Mouse (Mus musculus) activated CD4-positive, CD25-positive, alpha-beta regulatory T cell, adult 4 months (primary cell): ENCODE results near the gene Cdan1. TPM values are rescaled to one million over a fixed set of nuclear protein-coding genes. Genes with fewer than 3 reads are reported as not detected.

Source experiments
- ATAC-seq: one replicate; pipeline ENCODE4 v1.8.0; 2017
- polyA plus RNA-seq, 2 experiments: library from polyadenylated mRNA; unstranded; fragments of 100-300 nt; shearing (Covaris generic); gene quantifications; one replicate each; pipeline ENCODE4 v1.2.1; 2017

The Cdan1 gene
- 1 to 10 TPM; 6.1 to 6.5 TPM for polyA plus RNA-seq

- ATAC-seq = peak; percentile 15
These were observed at the start of gene Cdan1 for GRCm38 (mm10) chr2:120849449-120850423. Cdan1 (minus strand) TSS chr2:120850128.

- ATAC-seq = no peak
These were observed 46.4 kb upstream of the Cdan1 start for GRCm38 (mm10) chr2:120896361-120896760.

- ATAC-seq = peak; percentile 66
These were observed 37.7 kb upstream of the Cdan1 start for GRCm38 (mm10) chr2:120887601-120888000.

GRCm38 (mm10) chr2:120873192-120873591, 23.3 kb upstream of the Cdan1 start:
- no peak for ATAC-seq

- no peak for ATAC-seq
These were observed 21.8 kb upstream of the Cdan1 start for GRCm38 (mm10) chr2:120871447-120872336.

- no peak for ATAC-seq
These were observed 17.4 kb upstream of the Cdan1 start for GRCm38 (mm10) chr2:120867336-120867735.

GRCm38 (mm10) chr2:120866561-120866960, 16.6 kb upstream of the Cdan1 start:
- ATAC-seq = peak; percentile 40

- no peak for ATAC-seq
These were observed 13.5 kb upstream of the Cdan1 start for GRCm38 (mm10) chr2:120863389-120863788.

GRCm38 (mm10) chr2:120860699-120861098, 10.8 kb upstream of the Cdan1 start:
- ATAC-seq = no peak

- ATAC-seq = no peak
These were observed 8.2 kb upstream of the Cdan1 start for GRCm38 (mm10) chr2:120858131-120858530.

GRCm38 (mm10) chr2:120853151-120853550, 3.2 kb upstream of the Cdan1 start:
- no peak for ATAC-seq

GRCm38 (mm10) chr2:120852626-120853025, 2.7 kb upstream of the Cdan1 start:
- ATAC-seq = peak; percentile 27

- peak; percentile 93 for ATAC-seq
These were observed 625 bp upstream of the Cdan1 start, which contains the start of gene Ttbk2 for GRCm38 (mm10) chr2:120850424-120851082. Ttbk2 (minus strand) TSS chr2:120850604.

- ATAC-seq = no peak
These were observed 4.6 kb downstream of the Cdan1 start for GRCm38 (mm10) chr2:120845280-120845679.

GRCm38 (mm10) chr2:120843990-120844389, 5.9 kb downstream of the Cdan1 start:
- ATAC-seq = no peak

- ATAC-seq = no peak
These were observed 8.7 kb downstream of the Cdan1 start for GRCm38 (mm10) chr2:120841211-120841610.

- ATAC-seq = no peak
These were observed 14.8 kb downstream of the Cdan1 start for GRCm38 (mm10) chr2:120835167-120835566.

- ATAC-seq = no peak
These were observed 22.8 kb downstream of the Cdan1 start for GRCm38 (mm10) chr2:120826936-120827638.

- no peak for ATAC-seq
These were observed 79.5 kb downstream of the Cdan1 start for GRCm38 (mm10) chr2:120770265-120770935.

- ATAC-seq = no peak
These were observed 88.0 kb downstream of the Cdan1 start for GRCm38 (mm10) chr2:120761922-120762321.

GRCm38 (mm10) chr2:120748041-120748440, 101.9 kb downstream of the Cdan1 start:
- ATAC-seq = no peak
